Mouse (Mus musculus) gastrocnemius, postnatal 4 days (tissue): ENCODE data around the gene Ctbp2. TPM values are rescaled to one million over a fixed set of nuclear protein-coding genes. Genes with fewer than 3 reads are reported as not detected.

Experiments
- DNase-seq, 2 experiments: peaks; one replicate each; pipeline ENCODE4 v3.0.0; 2021 to 2022; ENCODE audit warnings: low spot score in 2 of 2, mixed read lengths in 2 of 2
- total RNA-seq, 2 experiments: library from RNA; stranded (reverse); gene quantifications; 2 replicates each; pipeline ENCODE4 v1.2.3; 2021

Gene Ctbp2
- total RNA-seq, 2 experiments from 2014 or later = 46.8 to 57.3 TPM

GRCm38 (mm10) chr7:133011611-133012010 lies 112.5 kb downstream of the Ctbp2 start:
- no peak for DNase-seq

- DNase-seq = peak in 1 of 2 experiments; percentile 34
Observed at GRCm38 (mm10) chr7:133011191-133011590, 113.0 kb downstream of the Ctbp2 start.

GRCm38 (mm10) chr7:133010477-133010876 lies 113.7 kb downstream of the Ctbp2 start:
- DNase-seq = no peak

GRCm38 (mm10) chr7:133009676-133010075 lies 114.5 kb downstream of the Ctbp2 start:
- no peak for DNase-seq

- DNase-seq = no peak
Observed at GRCm38 (mm10) chr7:133008663-133009062, 115.5 kb downstream of the Ctbp2 start.

DNA sequence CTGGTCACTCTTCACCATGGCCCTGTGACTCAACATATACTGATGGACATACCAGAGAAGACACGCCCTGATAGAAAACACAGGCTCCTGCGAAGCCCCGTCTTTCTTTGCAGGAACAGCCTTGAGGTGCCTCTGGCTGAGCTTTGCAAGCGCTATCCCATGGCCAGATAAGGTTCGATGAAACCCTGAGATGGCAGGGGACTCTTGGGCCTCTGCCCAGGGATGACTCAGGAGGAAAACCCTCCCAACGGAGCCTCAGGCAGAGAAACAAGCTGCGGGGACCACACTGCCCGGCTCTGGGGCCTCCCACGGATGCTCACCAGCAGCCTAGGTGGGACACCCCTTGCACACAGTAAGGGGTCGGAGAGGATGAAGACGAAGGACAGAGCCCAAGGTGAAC lies 116.8 kb downstream of the Ctbp2 start:
- DNase-seq = no peak

DNA sequence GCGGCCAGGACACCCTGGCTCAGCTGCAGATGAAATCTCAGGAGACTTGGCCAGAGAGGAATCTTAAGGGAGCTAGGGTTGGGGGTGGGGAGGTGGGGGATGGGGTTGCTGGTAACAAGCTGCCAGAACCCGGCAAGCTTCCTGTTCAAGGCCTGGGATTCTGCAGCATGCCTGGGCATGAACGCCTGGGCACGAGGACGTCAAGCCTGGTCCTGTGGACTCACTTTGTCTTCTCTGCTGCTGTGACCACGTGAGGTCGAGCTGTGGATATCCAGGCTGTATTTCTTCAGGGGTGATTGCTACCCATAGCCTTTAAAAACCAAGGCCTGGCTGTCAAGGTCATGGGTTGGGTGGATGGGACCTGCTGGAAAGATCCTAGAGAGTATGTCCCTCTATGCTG lies 118.4 kb downstream of the Ctbp2 start:
- DNase-seq = no peak

GRCm38 (mm10) chr7:133003421-133003820 lies 120.7 kb downstream of the Ctbp2 start:
- DNase-seq = peak; percentile 62 to 84

DNA sequence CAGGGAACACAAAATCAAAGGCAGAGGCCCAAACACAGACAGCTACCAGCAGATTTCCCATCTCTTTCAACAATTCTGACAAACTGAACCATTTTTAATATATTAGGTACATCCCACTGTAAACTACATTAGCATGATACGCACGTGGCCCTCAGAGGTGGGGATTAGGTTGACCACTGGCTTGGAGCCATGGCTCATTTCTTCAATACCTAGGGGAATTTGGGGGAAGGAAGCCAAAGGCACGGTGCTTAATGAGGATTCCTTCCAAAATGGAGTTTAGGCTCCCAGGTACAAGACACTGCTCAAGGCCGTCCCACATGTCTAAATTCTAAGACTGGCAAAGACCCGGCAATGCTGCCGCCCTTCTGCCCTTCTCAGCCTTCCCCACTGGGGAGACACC lies 121.9 kb downstream of the Ctbp2 start:
- no peak for DNase-seq

GRCm38 (mm10) chr7:133001388-133001787 lies 122.8 kb downstream of the Ctbp2 start:
- peak in 1 of 2 experiments; percentile 5 for DNase-seq

DNA sequence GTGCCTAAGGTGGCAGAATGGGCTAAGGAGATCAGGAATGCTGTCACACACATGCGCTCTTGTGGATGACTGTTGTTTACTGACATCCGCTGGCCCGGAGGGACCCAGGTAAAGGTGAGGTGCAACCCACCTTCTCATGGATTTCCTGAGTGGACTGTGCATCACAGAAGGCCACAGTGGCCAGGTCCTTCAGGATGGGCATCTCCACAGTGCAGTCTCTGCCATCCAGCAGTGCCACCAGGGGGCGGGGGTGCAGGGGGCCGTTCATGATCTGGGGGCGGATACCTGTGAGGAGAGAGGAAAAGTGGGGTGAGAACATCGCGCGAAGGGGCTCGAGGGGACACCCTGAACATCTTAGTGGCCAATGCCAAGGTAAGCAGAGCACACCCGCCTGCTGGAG lies 125.1 kb downstream of the Ctbp2 start:
- no peak for DNase-seq

GRCm38 (mm10) chr7:132998639-132999038 lies 125.5 kb downstream of the Ctbp2 start:
- no peak for DNase-seq

DNA sequence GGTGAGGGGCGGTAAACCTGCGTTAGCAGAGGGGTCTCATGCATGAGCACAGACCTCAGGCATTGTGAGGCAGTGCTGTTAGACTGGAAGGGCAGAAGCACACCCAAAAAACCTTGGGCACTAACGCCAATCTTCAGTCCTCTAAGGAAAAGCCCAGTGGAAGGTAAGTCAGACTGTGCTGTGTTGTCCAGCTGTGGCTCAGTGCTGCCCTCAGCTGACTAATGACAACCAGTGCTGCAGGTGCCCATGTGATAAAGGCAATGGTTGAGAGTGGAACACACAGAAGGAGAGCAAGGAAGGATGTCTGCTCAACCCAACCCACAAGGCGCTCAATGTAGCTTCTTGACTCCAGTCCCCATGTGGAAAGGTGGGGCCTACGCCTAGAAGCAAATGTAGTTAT lies 127.8 kb downstream of the Ctbp2 start:
- DNase-seq = no peak

DNA sequence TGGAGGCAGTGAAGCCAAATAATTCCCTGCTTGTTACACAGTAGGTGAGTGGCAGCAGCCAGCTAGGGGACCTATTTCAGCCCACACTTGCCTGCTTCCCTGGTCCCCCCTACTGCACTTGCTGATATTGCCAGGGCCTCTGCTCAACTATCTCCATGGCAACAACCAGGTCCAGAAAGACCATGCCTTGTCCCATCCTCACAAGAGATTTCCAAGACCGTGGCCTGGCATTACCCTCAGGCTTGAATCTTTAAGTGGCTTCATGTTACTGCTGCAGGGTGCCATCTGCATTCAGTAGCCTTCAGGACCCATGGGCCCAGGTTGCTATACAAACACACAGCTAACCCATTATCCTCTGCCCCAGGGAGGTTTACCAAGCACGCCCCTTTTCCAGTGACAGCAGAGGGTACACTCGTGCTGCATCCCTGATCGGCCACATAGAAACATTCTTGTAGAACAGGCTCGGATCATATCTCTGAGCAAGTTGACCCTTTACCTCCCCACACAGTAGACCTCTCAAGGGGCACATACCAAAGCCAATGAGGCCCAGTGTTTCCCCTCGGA lies 129.4 kb downstream of the Ctbp2 start:
- DNase-seq = no peak

GRCm38 (mm10) chr7:132994120-132994519 lies 130.0 kb downstream of the Ctbp2 start:
- DNase-seq = no peak

DNA sequence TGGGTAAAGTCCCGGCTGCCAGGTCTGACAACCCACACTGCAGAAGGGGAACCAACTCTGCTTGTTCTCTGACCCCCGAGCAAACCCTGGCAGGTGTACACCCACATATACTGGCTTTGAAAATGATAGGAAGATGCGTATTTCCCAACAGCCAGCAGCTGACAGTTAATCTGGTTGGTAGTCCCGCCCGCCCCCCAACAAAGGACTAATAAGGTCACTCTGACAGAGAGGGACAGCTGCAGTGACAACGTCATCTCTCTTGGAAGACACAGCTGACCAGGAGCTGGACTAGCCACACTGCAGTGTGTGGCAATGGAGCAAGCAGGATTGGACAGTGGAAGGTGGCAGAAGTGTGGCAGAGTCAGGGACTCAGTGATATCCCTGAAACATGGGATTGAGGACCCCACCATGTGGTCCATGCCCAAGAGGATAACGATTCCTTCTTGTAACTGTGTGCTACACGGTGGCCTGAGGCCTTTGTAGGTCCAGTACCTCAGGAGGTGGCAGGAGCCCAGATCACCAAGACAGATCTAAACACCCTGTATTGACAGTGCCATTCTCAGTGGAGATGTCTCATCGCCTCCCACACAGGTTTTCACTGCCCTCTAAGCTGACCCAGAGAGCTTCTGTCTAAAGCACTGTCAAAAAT lies 131.1 kb downstream of the Ctbp2 start:
- peak in 1 of 2 experiments; percentile 16 for DNase-seq

DNA sequence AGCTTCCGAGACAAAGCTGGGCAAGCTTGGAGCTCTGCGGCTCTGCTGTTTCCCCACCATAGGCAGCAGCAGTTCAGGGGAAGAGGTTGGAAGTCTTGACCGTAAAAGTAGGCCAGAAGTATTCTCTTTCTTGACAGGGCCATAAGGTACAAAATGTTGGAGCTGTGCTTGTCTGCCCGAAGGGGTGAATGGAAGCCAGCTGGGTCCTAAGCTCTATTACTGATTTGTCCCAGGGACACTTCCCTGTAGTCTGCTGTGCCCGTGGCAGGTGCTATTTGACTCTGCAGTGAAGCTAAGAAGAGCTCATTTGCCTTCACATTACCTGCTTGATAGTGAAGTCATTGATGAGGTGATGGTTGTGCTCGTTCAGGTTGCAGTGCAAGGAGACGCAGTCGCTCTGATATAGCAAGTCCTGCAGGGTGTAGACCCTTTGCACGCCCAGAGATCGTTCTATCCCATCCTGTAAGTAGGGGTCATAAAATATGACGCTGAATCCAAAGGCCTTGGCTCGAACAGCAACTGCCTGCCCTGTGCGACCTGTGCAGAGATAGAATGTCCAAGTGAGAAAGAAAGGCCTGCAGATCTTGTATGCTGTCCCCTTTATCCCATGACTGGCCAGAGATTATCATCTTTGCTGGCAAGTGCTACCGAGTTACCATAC lies 132.8 kb downstream of the Ctbp2 start:
- peak in 1 of 2 experiments; percentile 6 for DNase-seq

GRCm38 (mm10) chr7:132989839-132990238 lies 134.3 kb downstream of the Ctbp2 start:
- no peak for DNase-seq

GRCm38 (mm10) chr7:132982639-132983038 lies 141.5 kb downstream of the Ctbp2 start:
- no peak for DNase-seq

DNA sequence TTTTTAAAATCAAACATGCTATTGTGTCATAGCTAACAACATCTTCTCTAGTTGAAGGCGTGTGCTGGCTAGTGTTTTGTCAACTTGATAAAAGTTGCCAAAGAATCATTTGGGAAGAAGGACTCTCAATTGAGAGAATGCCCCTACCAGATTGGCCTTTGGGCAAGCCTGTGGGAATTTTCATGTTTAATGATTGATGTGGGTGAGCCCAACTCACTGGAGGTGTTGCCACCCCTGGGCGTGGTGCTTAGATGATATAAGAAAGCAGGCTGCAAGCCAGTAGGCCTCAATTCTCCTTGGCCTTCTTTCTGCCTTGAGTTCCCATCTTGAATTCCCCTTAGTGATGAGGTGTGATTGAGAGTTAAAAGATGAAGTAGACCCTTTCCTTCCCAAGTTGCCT lies 146.2 kb downstream of the Ctbp2 start:
- no peak for DNase-seq

- DNase-seq = no peak
Observed at GRCm38 (mm10) chr7:132976079-132976478, 148.1 kb downstream of the Ctbp2 start.

- no peak for DNase-seq
Observed at GRCm38 (mm10) chr7:132972079-132972478, 152.1 kb downstream of the Ctbp2 start.

- no peak for DNase-seq
Observed at GRCm38 (mm10) chr7:132965707-132966106, 158.4 kb downstream of the Ctbp2 start.
